Mouse (Mus musculus): ENCODE data around the gene Pum3.

DNA sequence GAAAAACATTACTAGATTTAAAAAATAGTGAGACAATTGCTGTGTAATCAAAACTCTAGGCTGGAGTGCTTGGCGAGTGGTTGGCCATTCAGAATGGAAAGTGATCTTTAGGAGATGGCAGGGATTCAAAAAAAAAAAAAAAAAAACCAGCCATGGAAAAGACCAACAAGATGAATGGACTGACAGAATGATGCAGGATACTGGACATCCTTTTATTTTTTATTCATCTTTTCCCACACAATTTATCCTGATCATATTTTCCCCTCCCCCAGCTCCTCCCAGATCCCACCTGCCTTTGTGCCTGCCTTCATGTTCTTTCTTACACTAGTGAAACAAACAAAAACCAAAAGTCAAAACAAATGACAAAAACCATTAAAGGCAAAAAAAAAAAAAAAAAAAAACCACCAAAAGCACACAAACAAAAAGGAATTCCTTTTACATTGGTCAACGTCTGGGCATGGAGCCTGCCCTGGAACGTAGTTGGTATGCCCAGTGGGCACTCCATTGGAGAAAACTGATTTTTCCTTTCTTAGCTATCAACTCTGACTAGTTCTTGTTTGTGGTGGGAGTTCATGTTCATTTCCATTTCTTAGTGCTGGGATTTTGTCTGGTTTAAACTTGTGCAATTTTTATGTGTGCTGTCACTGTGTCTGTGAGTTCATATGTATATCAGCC is 60.0 kb downstream of the Pum3 start:
- TF ChIP-seq CTCF (IDR thresholded peaks at IDR 0.05; ENCODE audit: borderline replicate concordance, extremely low read depth, insufficient read depth, insufficient read length): no peak
- TF ChIP-seq POLR2A (IDR thresholded peaks at IDR 0.05; ENCODE audit: borderline replicate concordance, extremely low read depth, insufficient read depth, insufficient read length, poor library complexity, severe bottlenecking): no peak

All from brain, embryonic 14.5 days (tissue).